Mouse (Mus musculus) right cerebral cortex, postnatal 10 days (tissue): ENCODE data around the gene Imp3.
"Not testable (repeated sequence)": the region's sequence is repeated elsewhere in the genome, so short reads cannot be mapped to it uniquely, and the experiment has no call there.

Experiments
- DNase-seq, 2 experiments: peaks; one replicate each; pipeline ENCODE4 v3.0.0; 2021; ENCODE audit warnings: low spot score in 2 of 2

Imp3 gene

DNA sequence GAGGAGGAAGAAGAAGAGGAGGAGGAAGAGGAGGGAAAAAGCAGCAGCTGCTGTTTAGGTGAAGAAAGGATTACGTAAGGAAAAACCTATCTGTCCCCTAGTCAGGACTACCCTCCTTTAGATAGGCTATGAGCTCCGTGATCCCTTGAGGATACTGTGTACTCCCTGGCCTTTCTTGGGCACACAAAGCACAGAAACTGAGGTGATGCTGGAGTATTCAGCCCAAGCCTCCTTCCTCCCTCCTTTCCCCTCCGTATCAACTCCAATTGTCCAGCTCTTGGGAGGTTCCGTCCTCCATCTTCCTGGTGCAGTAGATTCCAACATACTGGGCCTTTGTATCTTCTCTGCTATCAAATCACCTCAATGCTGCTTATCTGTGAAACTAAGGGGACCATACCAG lies 14.5 kb upstream of the Imp3 start:
- no peak for DNase-seq

DNA sequence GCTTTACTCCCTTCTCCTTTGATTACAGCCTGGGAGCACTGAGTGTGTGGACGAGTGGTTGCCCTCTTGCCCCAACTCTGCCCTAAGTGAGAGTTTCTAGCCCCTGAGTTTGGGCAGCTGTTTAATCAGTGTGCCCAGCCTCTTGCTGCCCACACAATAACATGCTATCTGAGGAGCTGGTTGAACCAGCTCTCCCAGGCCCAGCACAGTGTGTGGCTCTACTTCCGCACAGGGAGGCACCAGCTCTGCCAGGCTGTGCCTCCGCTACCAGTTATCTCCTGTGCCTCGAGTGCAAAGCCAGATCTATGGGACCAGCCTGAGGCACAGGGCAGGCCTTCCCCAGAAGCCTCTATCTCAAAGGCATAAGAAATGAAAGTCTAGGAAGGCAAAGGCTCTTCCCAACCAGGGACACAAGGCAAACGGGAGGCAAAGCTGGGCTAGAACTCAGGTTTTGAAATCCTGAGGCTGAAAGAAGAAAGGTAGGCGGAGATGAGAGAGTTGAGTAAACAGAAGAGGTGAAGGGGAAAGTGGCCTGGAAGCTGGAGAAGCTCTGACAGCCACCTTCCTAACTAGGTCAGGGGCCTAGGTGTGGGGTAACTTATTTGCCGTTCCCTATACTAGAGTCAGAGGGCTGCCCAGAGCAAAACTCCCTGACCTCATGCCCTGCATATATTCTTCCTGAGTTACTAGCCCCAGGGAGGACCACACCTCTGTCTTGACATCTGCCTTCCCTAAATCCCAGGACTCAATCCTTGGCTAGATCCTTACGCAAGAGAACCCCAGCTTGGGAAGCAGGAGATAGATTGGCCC lies 13.2 kb upstream of the Imp3 start:
- no peak for DNase-seq

DNA sequence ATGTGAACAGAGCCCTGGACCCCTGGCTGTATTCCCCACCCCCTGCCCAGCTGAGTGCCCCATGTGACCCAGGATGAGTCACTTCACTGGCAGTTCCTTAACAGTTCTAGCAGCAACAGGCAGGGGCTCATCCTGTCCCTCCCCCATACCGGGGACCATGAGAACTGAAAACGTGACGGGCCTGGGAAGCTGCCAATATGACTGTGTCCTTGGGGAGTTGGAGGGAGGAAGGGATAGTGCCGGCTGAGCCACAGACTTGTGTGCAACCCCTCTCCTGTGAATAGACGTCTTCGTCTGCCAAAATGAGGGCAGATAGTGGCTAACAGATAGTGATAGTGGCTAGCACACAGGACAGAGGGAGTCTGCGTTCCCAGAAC lies 12.6 kb upstream of the Imp3 start:
- DNase-seq = peak; percentile 58 to 60

GRCm38 (mm10) chr9:56925291-56926024 lies 11.8 kb upstream of the Imp3 start:
- no peak for DNase-seq

- DNase-seq = no peak
Measured at GRCm38 (mm10) chr9:56926025-56926360, 11.3 kb upstream of the Imp3 start.

GRCm38 (mm10) chr9:56926387-56926786 lies 10.9 kb upstream of the Imp3 start:
- no peak for DNase-seq

- DNase-seq = peak in 1 of 2 experiments; percentile 33
Measured at GRCm38 (mm10) chr9:56927191-56928012, 9.9 kb upstream of the Imp3 start.

GRCm38 (mm10) chr9:56928041-56928811 lies 9.0 kb upstream of the Imp3 start, which contains the start of gene Snx33:
Snx33 (minus strand) TSS chr9:56928371.
- peak; percentile 91 to 93 for DNase-seq

DNA sequence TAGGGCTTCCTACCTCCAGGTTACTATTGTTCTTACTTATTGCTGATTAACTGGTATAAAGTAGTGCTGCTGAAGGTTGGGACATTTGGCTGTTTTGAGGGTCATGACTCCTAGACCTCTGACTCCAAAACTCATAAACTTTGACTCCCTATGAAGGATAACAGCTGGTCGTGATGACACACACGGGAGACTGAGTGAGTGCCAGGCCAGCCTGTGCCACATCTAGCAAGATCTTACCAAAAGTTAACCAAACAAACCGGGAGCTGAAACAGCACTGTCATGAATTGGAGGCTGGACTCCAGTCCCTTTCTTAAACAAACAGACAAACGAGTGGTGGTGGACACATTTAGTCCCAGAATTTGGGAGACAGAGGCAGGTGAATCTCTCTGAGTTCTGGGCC lies 7.8 kb upstream of the Imp3 start:
- no peak for DNase-seq

DNA sequence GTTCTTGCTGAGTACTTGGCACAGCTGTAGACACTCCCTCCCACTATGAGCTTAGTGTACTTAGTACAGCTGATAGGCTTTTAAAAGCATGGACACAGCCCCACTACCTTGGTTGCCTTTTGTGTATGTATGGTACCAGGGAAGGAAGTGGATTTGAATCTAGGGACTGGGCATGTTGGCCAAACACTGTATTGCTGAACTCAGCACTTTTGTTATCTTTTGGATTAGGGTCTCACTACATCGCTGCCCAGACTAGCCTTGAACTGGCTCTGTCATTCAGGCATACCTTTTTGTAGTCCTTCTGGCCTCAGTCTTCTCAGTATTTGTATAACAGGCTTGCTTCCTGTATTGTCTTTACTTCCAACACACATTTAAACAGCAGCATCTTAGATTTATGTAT lies 6.7 kb upstream of the Imp3 start:
- DNase-seq = no peak

DNA sequence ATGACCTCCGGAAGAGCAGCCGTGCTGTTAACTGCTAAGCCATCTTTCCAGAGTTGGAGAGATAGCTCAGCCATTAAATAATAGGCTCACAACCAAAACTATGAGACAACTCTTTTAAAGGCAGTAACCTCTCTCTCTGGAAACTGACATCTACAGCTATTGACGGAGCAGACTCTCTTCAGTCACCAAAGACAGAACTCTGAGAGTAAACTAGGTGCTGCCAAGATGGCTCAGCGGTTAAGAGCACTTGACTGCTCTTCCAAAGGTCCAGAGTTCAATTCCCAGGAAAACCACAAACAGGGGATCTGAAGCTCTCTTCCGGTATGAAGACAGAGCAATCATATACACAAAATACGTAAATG lies 433 bp upstream of the Imp3 start:
- no peak for DNase-seq

- DNase-seq = no peak
Measured at GRCm38 (mm10) chr9:56938374-56938773, 1.1 kb downstream of the Imp3 start.

- peak; percentile 56 to 57 for DNase-seq
Measured at GRCm38 (mm10) chr9:56947481-56947880, 10.2 kb downstream of the Imp3 start.

- DNase-seq = not testable (repeated sequence)
Measured at GRCm38 (mm10) chr9:56948699-56949098, 11.4 kb downstream of the Imp3 start.

GRCm38 (mm10) chr9:56949767-56950166 lies 12.5 kb downstream of the Imp3 start:
- peak in 1 of 2 experiments; percentile 28 for DNase-seq

GRCm38 (mm10) chr9:56950414-56951400 lies 13.4 kb downstream of the Imp3 start, which contains the start of gene Snupn:
Snupn (plus strand) TSS chr9:56950878.
- peak; percentile 98 for DNase-seq

GRCm38 (mm10) chr9:56953562-56953961 lies 16.3 kb downstream of the Imp3 start:
- DNase-seq = no peak

DNA sequence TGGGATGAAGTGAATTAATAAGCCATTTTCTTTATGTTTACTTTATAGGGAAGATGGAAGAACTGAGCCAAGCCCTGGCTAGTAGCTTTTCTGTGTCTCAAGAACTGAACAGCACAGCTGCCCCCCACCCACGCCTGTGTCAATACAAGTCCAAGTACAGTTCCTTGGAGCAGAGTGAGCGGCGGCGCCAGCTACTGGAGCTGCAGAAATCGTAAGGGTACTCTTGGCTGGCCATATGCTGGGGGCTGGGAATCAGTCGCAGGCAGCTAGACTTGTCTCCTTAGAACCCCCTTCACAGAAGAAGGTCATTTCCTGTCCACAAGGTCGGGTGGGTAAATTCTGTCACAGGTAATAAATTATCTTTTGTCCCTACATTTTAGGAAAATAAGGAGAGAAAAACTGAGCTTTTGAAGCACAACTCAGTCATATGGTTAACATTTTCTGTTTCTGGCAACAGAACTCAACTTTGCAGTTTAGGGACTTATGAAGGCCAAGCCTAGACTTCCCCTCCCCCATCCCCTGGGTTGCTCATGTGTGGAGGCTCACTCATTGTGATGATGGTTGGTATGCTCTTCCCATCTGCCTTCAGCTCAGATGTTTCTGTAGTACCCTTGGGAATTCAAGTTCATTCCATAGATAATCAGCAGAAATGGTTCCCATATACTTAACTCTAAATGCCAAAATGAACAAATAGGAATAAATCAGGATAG lies 19.8 kb downstream of the Imp3 start:
- no peak for DNase-seq

DNA sequence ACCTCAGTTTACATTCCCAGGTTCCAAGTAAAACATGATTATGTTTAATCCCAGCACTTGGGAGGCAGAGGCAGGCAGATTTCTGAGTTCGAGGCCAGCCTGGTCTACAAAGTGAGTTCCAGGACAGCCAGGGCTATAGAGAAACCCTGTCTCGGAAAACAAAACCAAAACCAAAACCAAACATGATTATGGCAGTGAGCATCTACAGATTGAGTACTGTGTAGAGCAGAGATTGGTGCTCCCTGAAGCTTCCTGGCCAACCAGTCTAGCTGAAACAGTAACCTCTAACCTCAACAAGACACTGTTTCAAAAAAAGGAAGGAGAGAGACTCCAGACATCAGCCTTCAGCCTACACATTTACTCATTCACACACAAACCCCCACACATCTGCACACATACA lies 21.4 kb downstream of the Imp3 start:
- DNase-seq = no peak

DNA sequence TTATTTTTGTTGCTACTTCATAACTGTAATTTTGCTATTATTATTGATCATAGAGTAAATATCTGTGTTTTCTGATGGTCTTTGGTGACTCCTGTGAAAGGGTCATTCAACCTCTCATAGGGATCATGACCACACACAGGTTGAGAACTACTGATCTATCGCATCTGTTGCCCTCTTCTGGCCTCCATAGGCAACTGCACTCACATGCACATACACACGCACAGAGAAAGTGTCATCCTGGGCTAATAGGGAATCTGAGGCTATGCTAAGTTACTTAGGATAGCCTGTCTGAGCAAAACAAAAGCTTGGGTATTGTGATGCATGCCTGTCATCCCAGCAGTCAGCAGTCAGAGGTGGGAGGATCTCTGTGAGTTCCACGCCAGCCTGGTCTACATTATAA lies 24.3 kb downstream of the Imp3 start:
- no peak for DNase-seq
